32 mouse cellular contexts compared by ENCODE assay signal in the genomic region with DNA sequence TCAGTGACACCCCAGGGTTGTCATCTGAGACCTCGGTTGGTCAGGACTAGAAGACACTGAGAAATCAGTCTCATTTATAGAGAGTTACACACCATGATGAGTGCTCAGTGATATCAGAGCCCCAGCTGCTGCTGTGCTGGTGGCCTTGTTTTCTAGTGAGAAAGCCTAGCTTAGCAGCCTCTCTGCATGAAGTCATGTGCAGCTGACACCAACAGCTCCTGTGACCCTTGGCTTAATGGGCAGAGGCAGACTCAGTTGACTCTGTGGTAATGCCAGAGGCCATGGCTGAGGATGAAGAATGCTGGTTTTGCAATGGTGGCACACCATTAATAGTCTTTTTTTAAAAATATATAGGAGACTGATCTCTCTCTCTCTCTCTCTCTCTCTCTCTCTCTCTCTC. TPM values are rescaled to one million over a fixed set of nuclear protein-coding genes. Genes with fewer than 3 reads are reported as not detected.
A peak's percentile ranks its signal among the peaks of the same experiment; 100 is the strongest.
DNase-seq lines count a peak whose midpoint lies in the region; ATAC-seq and TF ChIP-seq lines count a peak whose summit lies in the region.
"Had no signal": no experiment of that assay in that cellular context is flagged by ENCODE, and none has a peak within 500 bp of the region (broad histone marks: within the 10 kb centered on the region; RNA-seq: fewer than 3 reads in every experiment).

No protein-coding gene starts in this region.

- H3K27me3 ChIP-seq in lung, embryonic 16.5 days (ENCODE audit: control insufficient read depth, insufficient read depth, low read depth, low read length): no peaks in the 10 kb centered on the region
- H3K27me3 ChIP-seq: embryonic facial prominence, embryonic 13.5 days; forebrain, embryonic 12.5 days; forebrain, embryonic 15.5 days; hindbrain, embryonic 12.5 days; hindbrain, embryonic 15.5 days had no signal

- TF ChIP-seq CTCF in cortical plate, adult 2 months (IDR thresholded peaks at IDR 0.05; ENCODE audit: extremely low read depth, insufficient read depth, low read length): no peak

- H3K9me3 ChIP-seq in lung, embryonic 16.5 days (ENCODE audit: control insufficient read depth, low read length): no peaks in the 10 kb centered on the region
- H3K9me3 ChIP-seq: embryonic facial prominence, embryonic 10.5 days; embryonic facial prominence, embryonic 13.5 days; forebrain, embryonic 12.5 days; forebrain, embryonic 15.5 days; hindbrain, embryonic 12.5 days; hindbrain, embryonic 15.5 days had no signal

- peak; percentile 64 for ATAC-seq in lung, embryonic 16.5 days (ENCODE audit: low read depth)
- ATAC-seq: CD4-positive, CD25-positive, alpha-beta regulatory T cell, adult 4 months; forebrain, embryonic 15.5 days had no signal

- H3K9ac ChIP-seq in lung, embryonic 16.5 days (ENCODE audit: low read length): no peak overlapping the region
- H3K9ac ChIP-seq: embryonic facial prominence, embryonic 13.5 days; forebrain, embryonic 12.5 days; forebrain, embryonic 15.5 days; hindbrain, embryonic 12.5 days; hindbrain, embryonic 15.5 days had no signal

- TF ChIP-seq POLR2A in cortical plate, adult 2 months (IDR thresholded peaks at IDR 0.05; ENCODE audit: extremely low read depth, insufficient read depth, low read length): no peak

- H3K27ac ChIP-seq in lung, embryonic 16.5 days (ENCODE audit: low read length): no peak overlapping the region
- peak overlapping the region; percentile 54; the same call in 1 of the 2 replicates for H3K27ac ChIP-seq in cortical plate, adult 2 months (ENCODE audit: insufficient read depth, low read length)
- H3K27ac ChIP-seq: embryonic facial prominence, embryonic 10.5 days; embryonic facial prominence, embryonic 13.5 days; forebrain, embryonic 12.5 days; forebrain, embryonic 15.5 days; heart, adult 2 months; hindbrain, embryonic 12.5 days; hindbrain, embryonic 15.5 days had no signal

- no peak overlapping the region for H3K4me2 ChIP-seq in lung, embryonic 16.5 days (ENCODE audit: low read depth, low read length)
- H3K4me2 ChIP-seq: embryonic facial prominence, embryonic 13.5 days; forebrain, embryonic 12.5 days; forebrain, embryonic 15.5 days; heart, embryonic 11.5 days; hindbrain, embryonic 12.5 days; hindbrain, embryonic 15.5 days had no signal

- H3K4me3 ChIP-seq in lung, embryonic 16.5 days (ENCODE audit: low read length): no peak overlapping the region
- H3K4me3 ChIP-seq in cortical plate, adult 2 months (ENCODE audit: insufficient read depth, low read length): no peak overlapping the region
- H3K4me3 ChIP-seq: embryonic facial prominence, embryonic 10.5 days; embryonic facial prominence, embryonic 13.5 days; erythroblast, embryonic 14.5 days; forebrain, embryonic 12.5 days; forebrain, embryonic 15.5 days; heart, adult 2 months; hindbrain, embryonic 12.5 days; hindbrain, embryonic 15.5 days had no signal

- WGBS in lung, embryonic 16.5 days: 69% methylated on average over 1 of the region's 1 CpGs

- H3K4me1 ChIP-seq in lung, embryonic 16.5 days (replicated peaks; ENCODE audit: control insufficient read depth, insufficient read depth, low read length): no peaks in the 10 kb centered on the region
- no peaks in the 10 kb centered on the region for H3K4me1 ChIP-seq in cortical plate, adult 2 months (ENCODE audit: control insufficient read depth, insufficient read depth, low read length)
- H3K4me1 ChIP-seq: embryonic facial prominence, embryonic 13.5 days; forebrain, embryonic 12.5 days; forebrain, embryonic 15.5 days; hindbrain, embryonic 12.5 days; hindbrain, embryonic 15.5 days had no signal

- peak; percentile 45 for DNase-seq in layer of hippocampus, adult 9-11 months
- DNase-seq in layer of hippocampus, adult 18-20 months (ENCODE audit: low spot score in 2 of 2): no peak
- no peak for DNase-seq in lung, postnatal 10 days
- DNase-seq in brain, adult 2 months (ENCODE audit: low read depth, low spot score): peak; percentile 65
- DNase-seq in cerebellum, postnatal 10 days: no peak
- DNase-seq: adrenal gland, adult 8-10 months; adrenal gland, postnatal 25 days; cerebellum, adult 11-12 months; cerebellum, adult 8-10 months; cerebellum, postnatal 14 days; embryo, embryonic 11 days; gastrocnemius, postnatal 25 days; heart, adult 2 months had no signal

- no peaks in the 10 kb centered on the region for H3K36me3 ChIP-seq in lung, embryonic 16.5 days (ENCODE audit: control insufficient read depth, insufficient read depth, low read length)
- H3K36me3 ChIP-seq: embryonic facial prominence, embryonic 10.5 days; embryonic facial prominence, embryonic 13.5 days; forebrain, embryonic 12.5 days; forebrain, embryonic 15.5 days; hindbrain, embryonic 12.5 days; hindbrain, embryonic 15.5 days had no signal

RNA-seq across cellular contexts. Expression of gene Trpv3, which starts 22.4 kb away (rescaled TPM):
- total RNA-seq in layer of hippocampus, adult 18-20 months (2021): under 1 TPM; 0.41 to 0.45 TPM
- 0.13 and 0.14 TPM in 2 replicates for polyA plus RNA-seq in lung, embryonic 16.5 days (2015; fragmentation: Nextera tagmentation; extraction: Ambion mirVana)
- polyA plus RNA-seq in cortical plate, adult 2 months (2012; rRNA removed): 0.52 and 0.62 TPM in 2 replicates
- total RNA-seq: gastrocnemius, adult 8-10 months; hematopoietic stem cell, adult 5-6 weeks; MEL had no signal
- polyA plus RNA-seq: embryonic facial prominence, embryonic 10.5 days; forebrain, embryonic 12.5 days had no signal

RNA-seq across cellular contexts. Expression of gene Aspa, which starts 39.8 kb away (rescaled TPM):
- total RNA-seq in layer of hippocampus, adult 18-20 months (2021): 10 to 100 TPM; 13.9 to 14.8 TPM
- 1.4 and 1.8 TPM in 2 replicates for polyA plus RNA-seq in lung, embryonic 16.5 days (2015; fragmentation: Nextera tagmentation; extraction: Ambion mirVana)
- 29.5 and 34.3 TPM in 2 replicates for polyA plus RNA-seq in cortical plate, adult 2 months (2012; rRNA removed)
- polyA plus RNA-seq: erythroblast, embryonic 14.5 days had no signal

RNA-seq across cellular contexts. Expression of gene Gm49340, which starts 39.9 kb away (rescaled TPM):
- total RNA-seq in layer of hippocampus, adult 18-20 months (2021): not detected
- polyA plus RNA-seq in lung, embryonic 16.5 days (2015; fragmentation: Nextera tagmentation; extraction: Ambion mirVana): not detected in 2 replicates
- polyA plus RNA-seq in cortical plate, adult 2 months (2012; rRNA removed): not detected in 2 replicates
- total RNA-seq: adrenal gland, adult 8-10 months; adrenal gland, postnatal 25 days; gastrocnemius, adult 8-10 months; gastrocnemius, postnatal 25 days; heart, adult 2 months; heart, postnatal 25 days; hematopoietic stem cell, adult 5-6 weeks; MEL had no signal
- polyA plus RNA-seq: C2C12; CD4-positive, CD25-positive, alpha-beta regulatory T cell, adult 4 months; embryonic facial prominence, embryonic 10.5 days; embryonic facial prominence, embryonic 13.5 days; erythroblast, embryonic 14.5 days; forebrain, embryonic 12.5 days; forebrain, embryonic 15.5 days; heart, adult 2 months; heart, embryonic 11.5 days; heart, embryonic 14.5 days; heart, postnatal 0 days; hindbrain, embryonic 12.5 days; hindbrain, embryonic 15.5 days; intestine, embryonic 14.5 days had no signal

RNA-seq across cellular contexts. Expression of gene Spata22, which starts 39.9 kb away (rescaled TPM):
- total RNA-seq in layer of hippocampus, adult 18-20 months (2021): not detected
- 0.21 TPM in 1 of 2 replicates, not detected in the other for polyA plus RNA-seq in lung, embryonic 16.5 days (2015; fragmentation: Nextera tagmentation; extraction: Ambion mirVana)
- 0.08 and 0.13 TPM in 2 replicates for polyA plus RNA-seq in cortical plate, adult 2 months (2012; rRNA removed)
- total RNA-seq: gastrocnemius, adult 8-10 months; gastrocnemius, postnatal 25 days; heart, adult 2 months; heart, postnatal 25 days; hematopoietic stem cell, adult 5-6 weeks; MEL had no signal
- polyA plus RNA-seq: C2C12; CD4-positive, CD25-positive, alpha-beta regulatory T cell, adult 4 months; embryonic facial prominence, embryonic 10.5 days; embryonic facial prominence, embryonic 13.5 days; erythroblast, embryonic 14.5 days; forebrain, embryonic 12.5 days; forebrain, embryonic 15.5 days; heart, embryonic 11.5 days; heart, embryonic 14.5 days; heart, postnatal 0 days; hindbrain, embryonic 12.5 days; hindbrain, embryonic 15.5 days; intestine, embryonic 14.5 days had no signal

RNA-seq across cellular contexts. Expression of gene Trpv1, which starts 55.5 kb away (rescaled TPM):
- under 1 TPM in 1 of 2 experiments, not detected in 1; 0.23 TPM for total RNA-seq in layer of hippocampus, adult 18-20 months (2021)
- 0.05 TPM in 1 of 2 replicates, not detected in the other for polyA plus RNA-seq in lung, embryonic 16.5 days (2015; fragmentation: Nextera tagmentation; extraction: Ambion mirVana)
- polyA plus RNA-seq in cortical plate, adult 2 months (2012; rRNA removed): 0.13 and 0.19 TPM in 2 replicates
- total RNA-seq: heart, postnatal 25 days; hematopoietic stem cell, adult 5-6 weeks; MEL had no signal
- polyA plus RNA-seq: CD4-positive, CD25-positive, alpha-beta regulatory T cell, adult 4 months; embryonic facial prominence, embryonic 10.5 days; embryonic facial prominence, embryonic 13.5 days; erythroblast, embryonic 14.5 days; forebrain, embryonic 12.5 days; heart, embryonic 14.5 days; hindbrain, embryonic 12.5 days had no signal

Comparison
In these comparisons a context has a peak if more than half of its experiments do, and no peak if none do; other contexts are left out.
1. DNase-seq: peak in layer of hippocampus, adult 9-11 months (single experiment) and brain, adult 2 months (single experiment); none in layer of hippocampus, adult 18-20 months (0 of 2), lung, postnatal 10 days (single experiment) and cerebellum, postnatal 10 days (0 of 2).
2. RNA of gene Aspa, which starts 39.8 kb away (polyA plus RNA-seq): 29.5 to 34.3 TPM in cortical plate, adult 2 months; 1.4 to 1.8 TPM in lung, embryonic 16.5 days; every median in the first group is over 10 times any median in the second.